ENCODE assay signal across 26 mouse cellular contexts in genomic region chr6:54900256-54900655, GRCm38 (mm10).
"Had no signal": no experiment of that assay in that cellular context is flagged by ENCODE, and none has a peak within 500 bp of the region (broad histone marks: within the 10 kb centered on the region; RNA-seq: fewer than 3 reads in every experiment).

No protein-coding gene starts in this region.

- H3K4me1 ChIP-seq: hindbrain, embryonic 13.5 days; hindbrain, embryonic 15.5 days; kidney, embryonic 15.5 days; limb, embryonic 13.5 days; limb, embryonic 15.5 days; liver, embryonic 12.5 days had no signal

- H3K4me3 ChIP-seq: gastrocnemius, adult 2 months; heart, embryonic 10.5 days; heart, embryonic 12.5 days; hindbrain, embryonic 13.5 days; hindbrain, embryonic 15.5 days; kidney, embryonic 15.5 days; limb, embryonic 13.5 days; limb, embryonic 15.5 days; liver, embryonic 12.5 days had no signal

- H3K9ac ChIP-seq: heart, embryonic 12.5 days; hindbrain, embryonic 13.5 days; hindbrain, embryonic 15.5 days; kidney, embryonic 15.5 days; limb, embryonic 13.5 days; limb, embryonic 15.5 days; liver, embryonic 12.5 days; liver, embryonic 14.5 days had no signal

- DNase-seq: gastrocnemius, adult 2 months; gastrocnemius, postnatal 10 days; gastrocnemius, postnatal 25 days; heart, adult 18-20 months; heart, postnatal 10 days; heart, postnatal 4 days; kidney, adult 11 months; kidney, adult 2 months; kidney, adult 9 months; kidney, postnatal 14 days; kidney, postnatal 36 days; layer of hippocampus, adult 9-11 months; layer of hippocampus, postnatal 36 days; left cerebral cortex, postnatal 4 days had no signal

- H3K27ac ChIP-seq: gastrocnemius, adult 2 months; heart, embryonic 10.5 days; hindbrain, embryonic 13.5 days; hindbrain, embryonic 15.5 days; hindbrain, postnatal 0 days; kidney, embryonic 15.5 days; kidney, postnatal 0 days; limb, embryonic 13.5 days; limb, embryonic 15.5 days; liver, embryonic 12.5 days; liver, embryonic 14.5 days had no signal

- H3K4me2 ChIP-seq: heart, embryonic 12.5 days; hindbrain, embryonic 13.5 days; hindbrain, embryonic 15.5 days; kidney, embryonic 15.5 days; limb, embryonic 13.5 days; limb, embryonic 15.5 days; liver, embryonic 12.5 days had no signal

- H3K9me3 ChIP-seq: heart, embryonic 10.5 days; hindbrain, embryonic 13.5 days; hindbrain, embryonic 15.5 days; kidney, embryonic 15.5 days; limb, embryonic 13.5 days; limb, embryonic 15.5 days; liver, embryonic 12.5 days had no signal

- H3K27me3 ChIP-seq: heart, embryonic 12.5 days; hindbrain, embryonic 13.5 days; hindbrain, embryonic 15.5 days; kidney, embryonic 15.5 days; limb, embryonic 13.5 days; limb, embryonic 15.5 days; liver, embryonic 12.5 days had no signal

- ATAC-seq: hindbrain, postnatal 0 days; intestine, embryonic 16.5 days; liver, embryonic 12.5 days had no signal

- H3K36me3 ChIP-seq: heart, embryonic 10.5 days; hindbrain, embryonic 13.5 days; hindbrain, embryonic 15.5 days; kidney, embryonic 15.5 days; limb, embryonic 13.5 days; limb, embryonic 15.5 days; liver, embryonic 12.5 days had no signal
